Mouse (Mus musculus) ovary, postnatal 10 days (tissue): ENCODE measurements around the gene Lrmda.

Source experiments
- DNase-seq: peaks from one replicate; pipeline ENCODE4 v3.0.0; 2022; ENCODE audit warnings: low spot score

Lrmda gene

DNA sequence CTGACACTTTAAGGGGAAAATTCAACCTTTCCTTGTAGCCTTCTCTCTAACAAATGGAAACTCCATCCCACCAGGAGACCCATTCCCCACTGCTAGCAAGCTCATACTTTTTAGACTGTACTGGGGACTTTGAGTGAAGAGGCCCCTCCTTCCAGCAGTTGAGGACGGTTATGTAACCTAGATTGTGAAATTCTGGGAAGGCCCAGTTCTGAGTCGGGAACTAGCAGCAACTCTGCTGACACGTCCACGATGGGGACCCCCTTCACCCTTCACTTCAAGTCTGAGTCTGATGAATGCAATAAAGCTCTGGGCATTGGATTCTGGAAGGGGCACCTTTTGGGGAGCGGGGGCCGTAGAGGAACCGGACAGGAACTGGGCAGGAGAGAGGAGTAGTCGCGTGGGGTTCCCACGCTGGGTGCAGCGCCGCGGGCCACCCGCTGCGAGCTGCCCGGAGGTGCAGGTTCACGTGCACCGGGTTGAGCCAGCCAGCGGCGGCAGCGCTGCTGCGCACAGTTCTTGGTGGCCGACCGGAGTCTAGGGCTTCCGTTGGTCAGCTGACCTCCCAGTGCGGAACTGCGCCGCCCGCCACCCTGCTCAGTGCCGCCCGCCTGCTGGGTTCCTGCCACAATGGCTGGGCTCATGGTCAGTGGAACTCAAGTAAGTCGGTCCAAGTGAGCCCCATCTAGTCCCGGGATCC is at the start of gene Lrmda:
TSS of gene Lrmda (plus strand) at position 461 of the 697 bp plus-strand sequence.
- peak; percentile 52 for DNase-seq

DNA sequence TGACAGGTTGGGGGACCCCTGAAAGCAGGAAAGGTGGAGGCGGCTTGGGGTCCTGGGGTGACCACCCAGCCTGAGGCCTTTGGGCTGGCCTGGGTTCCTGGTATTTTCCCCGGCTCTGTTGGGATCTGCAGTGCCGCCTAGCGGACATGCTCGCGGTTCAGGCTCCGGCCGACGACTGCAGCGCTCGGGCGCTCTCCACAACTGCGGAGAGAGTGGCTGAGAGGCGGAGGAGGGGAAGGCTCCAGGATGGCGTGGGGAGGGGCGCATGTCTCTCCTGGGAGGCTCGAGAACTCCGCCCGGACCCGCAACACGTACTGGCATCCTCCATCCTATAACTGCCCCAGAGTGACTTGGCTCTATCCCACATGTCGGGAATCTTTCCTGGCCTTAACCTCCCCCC is 38.0 kb upstream of the Lrmda start:
- peak; percentile 73 for DNase-seq

- DNase-seq: no peak
These were observed 37.4 kb upstream of the Lrmda start for GRCm38 (mm10) chr14:21982096-21982591.

GRCm38 (mm10) chr14:21982592-21983310 is 36.8 kb upstream of the Lrmda start:
- DNase-seq: peak; percentile 57

- peak; percentile 48 for DNase-seq
These were observed 36.1 kb upstream of the Lrmda start for GRCm38 (mm10) chr14:21983311-21983949.

DNA sequence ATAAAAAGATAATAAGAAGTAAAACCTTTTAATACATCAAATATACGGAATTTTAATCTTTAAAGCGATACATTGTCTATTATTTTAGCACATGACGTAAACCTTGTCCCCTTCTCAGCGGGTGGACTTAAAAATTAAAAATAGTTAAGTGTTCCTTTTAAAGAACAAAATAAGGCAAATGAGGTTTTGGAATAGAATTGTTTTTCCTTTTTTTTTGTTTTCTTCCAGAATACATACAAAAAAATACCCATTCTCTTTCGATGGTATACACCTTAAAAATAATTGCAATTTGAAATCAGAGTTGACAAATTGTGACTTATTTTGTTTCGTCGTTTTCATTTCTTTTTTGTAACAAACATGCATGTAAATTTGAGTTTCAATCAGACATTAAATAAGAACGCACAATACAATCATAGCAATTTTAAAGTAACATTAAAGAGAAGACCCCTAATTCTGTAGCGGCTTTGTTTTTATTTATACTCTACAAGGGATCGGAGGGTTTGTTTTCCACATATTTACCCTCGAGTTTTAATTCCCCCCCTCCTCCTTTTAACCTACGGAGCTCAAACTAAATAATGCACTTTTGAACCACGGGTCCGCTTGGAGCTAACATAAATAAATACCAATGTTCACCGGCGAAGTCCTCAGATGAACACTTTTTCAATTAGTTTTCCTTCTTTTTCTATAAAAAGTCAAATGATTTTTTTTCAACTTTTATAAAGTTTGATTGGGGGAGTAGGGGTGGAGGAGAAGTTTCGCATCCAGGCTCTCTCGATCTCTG is 35.4 kb upstream of the Lrmda start:
- no peak for DNase-seq

DNA sequence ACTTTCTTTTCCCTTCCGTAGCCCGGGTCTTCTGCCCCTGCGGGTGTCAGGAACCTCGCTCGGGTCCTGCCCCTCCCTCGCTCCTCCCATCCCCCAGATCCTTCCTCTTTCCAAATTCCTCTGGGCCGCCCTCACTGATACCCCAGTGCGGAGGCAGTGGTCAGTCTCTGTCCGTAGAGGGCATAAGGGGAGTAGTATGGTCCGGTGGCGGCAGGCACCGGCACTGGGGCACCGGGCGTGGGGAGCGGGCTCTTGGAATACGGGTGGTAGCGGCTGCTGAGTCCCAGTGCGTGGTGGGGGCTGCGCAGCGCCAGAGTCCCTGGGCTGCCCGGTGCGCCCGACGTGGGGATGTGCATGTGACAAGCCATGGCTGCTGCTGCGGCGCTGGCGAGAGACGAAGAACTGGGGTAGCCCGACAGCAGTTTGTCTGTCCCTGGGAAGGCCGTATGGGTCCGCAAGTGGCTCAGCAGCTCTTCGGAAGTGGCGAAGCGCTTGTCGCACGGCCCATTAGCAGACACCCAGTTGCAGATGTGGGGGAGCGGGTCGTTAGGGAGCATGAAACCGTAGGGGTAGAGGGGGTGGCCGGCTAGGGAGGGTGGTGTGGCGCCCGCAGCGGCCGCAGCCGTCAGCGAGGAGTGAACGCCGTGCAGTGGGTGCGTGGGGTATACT is 34.6 kb upstream of the Lrmda start:
- DNase-seq: peak; percentile 53

GRCm38 (mm10) chr14:21985426-21985931 is 34.0 kb upstream of the Lrmda start:
- peak; percentile 74 for DNase-seq

GRCm38 (mm10) chr14:21985981-21986732 is 33.4 kb upstream of the Lrmda start:
- DNase-seq: no peak

DNA sequence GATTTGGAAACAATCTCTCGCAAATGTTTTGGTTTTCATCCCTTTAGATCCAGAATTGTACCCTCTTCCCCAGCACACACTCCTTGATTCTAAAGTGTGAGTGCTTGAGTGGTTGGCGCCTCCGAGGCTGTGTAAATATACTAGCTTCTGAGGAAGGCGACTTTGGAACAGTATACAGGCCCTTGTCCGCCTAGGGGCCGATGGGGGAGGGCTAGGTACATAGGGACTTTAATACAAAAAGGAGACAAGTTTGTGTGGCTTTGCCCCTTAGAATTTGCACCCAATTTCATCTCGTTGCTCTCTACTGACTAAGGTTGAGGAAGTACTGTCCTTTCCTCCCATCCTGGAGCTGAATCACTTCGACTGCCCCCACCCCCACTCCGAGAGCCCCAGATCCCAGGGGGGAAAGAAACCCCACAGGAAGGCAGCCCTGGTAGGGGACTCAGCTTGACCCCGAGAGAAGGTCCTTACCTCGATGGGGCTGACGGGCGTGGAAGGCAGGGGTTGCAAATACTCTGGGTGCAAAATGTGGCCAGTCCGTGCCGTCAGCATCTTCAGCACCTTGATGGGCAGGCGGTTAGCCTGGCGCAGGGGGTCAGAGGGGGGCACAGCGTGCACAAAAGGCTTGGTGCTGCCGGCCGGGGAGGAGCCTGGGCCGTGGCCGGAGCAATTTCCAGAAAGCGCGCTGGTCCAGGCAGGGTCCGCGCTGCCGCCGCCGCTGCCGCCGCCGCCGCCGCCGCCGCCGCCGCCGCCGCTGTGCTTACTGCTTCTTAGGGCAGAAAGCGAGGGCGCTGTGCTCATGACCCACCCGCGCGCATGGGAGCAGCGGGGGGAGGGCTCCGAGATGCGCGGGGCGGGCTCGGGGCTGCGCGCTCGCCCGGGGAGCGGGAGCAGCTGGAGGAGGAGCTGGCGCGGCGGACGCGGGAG is 32.5 kb upstream of the Lrmda start:
- peak; percentile 29 for DNase-seq

- DNase-seq: peak; percentile 90
These were observed 31.6 kb upstream of the Lrmda start for GRCm38 (mm10) chr14:21987660-21988576.

- peak; percentile 46 for DNase-seq
These were observed 30.8 kb upstream of the Lrmda start for GRCm38 (mm10) chr14:21988577-21989290.

- peak; percentile 73 for DNase-seq
These were observed 30.1 kb upstream of the Lrmda start, which contains the start of gene Zfp503 for GRCm38 (mm10) chr14:21989291-21989913. TSS of gene Zfp503 (minus strand) at chr14:21989601.

GRCm38 (mm10) chr14:21990321-21991021 is 29.0 kb upstream of the Lrmda start:
- DNase-seq: peak; percentile 49

DNA sequence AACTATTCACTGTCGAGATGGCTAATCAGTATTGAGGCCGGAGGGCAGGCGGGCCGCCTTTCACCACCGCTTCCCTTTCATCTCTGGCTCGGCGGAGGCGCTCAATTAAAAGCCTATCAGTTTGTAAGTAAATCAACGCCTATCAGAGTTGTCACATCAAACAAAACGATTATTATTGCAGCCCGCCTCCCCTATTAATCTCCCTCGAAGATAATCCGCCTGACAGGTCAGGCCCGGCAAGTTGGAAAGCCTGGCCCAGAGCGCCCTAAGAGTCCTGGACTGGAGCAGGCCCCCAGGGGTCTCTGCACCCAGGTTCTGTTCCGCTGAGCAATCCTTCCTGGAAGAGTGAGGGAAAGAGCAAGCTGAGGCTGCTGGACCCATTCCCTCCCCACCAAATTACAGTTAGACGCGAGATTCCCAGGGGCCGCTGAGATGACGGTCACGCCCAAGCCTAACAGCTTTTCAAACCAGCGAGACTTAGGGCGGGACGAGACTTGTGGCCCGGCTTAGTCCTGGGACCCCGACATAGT is 28.2 kb upstream of the Lrmda start:
- peak; percentile 52 for DNase-seq

DNA sequence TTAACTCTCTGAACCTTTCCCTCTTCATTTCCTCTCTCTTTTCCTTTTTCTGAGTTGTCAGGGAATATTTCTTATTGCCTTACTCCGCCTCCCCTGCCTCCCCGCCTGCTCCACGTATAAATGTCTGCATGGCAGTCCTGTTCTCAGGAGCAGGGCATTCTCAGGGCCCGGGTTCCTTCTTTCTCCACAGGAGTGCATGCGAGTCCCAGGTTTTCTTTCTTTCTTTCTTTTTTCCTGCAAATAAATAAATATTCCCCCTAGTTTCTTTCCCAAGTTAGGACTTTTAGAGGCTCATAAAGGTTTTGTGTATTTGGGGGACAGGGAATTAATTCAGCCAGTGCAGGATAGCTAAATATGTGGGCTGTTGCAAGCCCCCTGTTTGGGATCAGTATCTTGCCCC is 27.7 kb upstream of the Lrmda start:
- DNase-seq: no peak
